Mouse (Mus musculus) kidney, adult 2 months (tissue): ENCODE results near the gene Ccdc15. TPM values are rescaled to one million over a fixed set of nuclear protein-coding genes. Genes with fewer than 3 reads are reported as not detected.

Source experiments
- DNase-seq: peaks from one replicate; pipeline ENCODE4 v3.0.0; 2021
- H3K27ac ChIP-seq: fragments of 200-500 bp; 2 replicates; pipeline ENCODE4 v1.5.1; 2012; ENCODE audit warnings: low read depth, low read length, control low read depth, inconsistent platforms; ENCODE audit not compliant: insufficient read depth
- H3K27me3 ChIP-seq: fragments of 200-500 bp; replicated peaks from 2 replicates; pipeline ENCODE4 v1.6.1; 2012; ENCODE audit warnings: mild to moderate bottlenecking, moderate library complexity, low read length, inconsistent platforms; ENCODE audit not compliant: control insufficient read depth, insufficient read depth
- H3K36me3 ChIP-seq: fragments of 200-500 bp; 2 replicates; pipeline ENCODE4 v1.6.1; 2012; ENCODE audit warnings: mild to moderate bottlenecking, moderate library complexity, low read length, inconsistent platforms; ENCODE audit not compliant: control insufficient read depth, insufficient read depth
- H3K4me1 ChIP-seq: fragments of 200-500 bp; 2 replicates; pipeline ENCODE4 v1.6.1; 2011; ENCODE audit warnings: low read length; ENCODE audit not compliant: control insufficient read depth, insufficient read depth
- H3K4me3 ChIP-seq: fragments of 200-500 bp; 2 replicates; pipeline ENCODE4 v1.5.1; 2011; ENCODE audit warnings: mild to moderate bottlenecking, low read depth, low read length, control low read depth; ENCODE audit not compliant: insufficient read depth
- CTCF ChIP-seq: fragments of 200-500 bp; conservative IDR thresholded peaks from 2 replicates; pipeline ENCODE4 v1.5.1; 2011; ENCODE audit warnings: low read depth, mild to moderate bottlenecking, control low read depth, low read length, moderate library complexity, mixed read lengths; ENCODE audit not compliant: insufficient read depth, insufficient read length
- POLR2A ChIP-seq: fragments of 200-500 bp; IDR thresholded peaks from one replicate; pipeline ENCODE4 v1.6.1; 2011; ENCODE audit warnings: low read depth, low read length, control low read depth
- WGBS: fragments of 180-500 bp; shearing (Covaris S2); methylation state at CpG from one replicate; pipeline ENCODE4 v1.1.7; 2018; 5-methylcytosine and 5-hydroxymethylcytosine counted together
- polyA plus RNA-seq: library from polyadenylated mRNA; depleted of rRNA; stranded (reverse); fragments of >200 nt; gene quantifications from 2 replicates; pipeline ENCODE4 v1.2.3, GENCODE M21; 2012

Gene Ccdc15
- polyA plus RNA-seq, 1 experiment = 0.64 TPM

- H3K36me3 ChIP-seq = no peaks in the 10 kb centered on the region
- TF ChIP-seq POLR2A (no peak), CTCF (no peak)
- DNase-seq = peak; percentile 43
- H3K27me3 ChIP-seq = no peaks in the 10 kb centered on the region
- H3K27ac ChIP-seq = no peak overlapping the region
- H3K4me3 ChIP-seq = no peak overlapping the region
- H3K4me1 ChIP-seq = no peaks in the 10 kb centered on the region
Measured at GRCm38 (mm10) chr9:37247429-37247828, 100.8 kb downstream of the Ccdc15 start.

GRCm38 (mm10) chr9:37245810-37246209, 102.4 kb downstream of the Ccdc15 start:
- H3K27me3 ChIP-seq = no peaks in the 10 kb centered on the region
- DNase-seq = no peak
- no peak overlapping the region for H3K4me3 ChIP-seq
- 86% methylated on average over 1 of the region's 1 CpGs for WGBS
- no peak overlapping the region for H3K27ac ChIP-seq
- H3K4me1 ChIP-seq = no peaks in the 10 kb centered on the region
- no peaks in the 10 kb centered on the region for H3K36me3 ChIP-seq
- TF ChIP-seq CTCF (no peak), POLR2A (no peak)

GRCm38 (mm10) chr9:37245404-37245803, 102.8 kb downstream of the Ccdc15 start:
- Histone ChIP-seq H3K4me1 (no peaks in the 10 kb centered on the region), H3K27ac (no peak overlapping the region), H3K4me3 (no peak overlapping the region), H3K36me3 (no peaks in the 10 kb centered on the region), H3K27me3 (no peaks in the 10 kb centered on the region)
- DNase-seq = no peak
- 79% methylated on average over 2 of the region's 2 CpGs for WGBS
- TF ChIP-seq POLR2A (no peak), CTCF (no peak)

- no peak for DNase-seq
- no peaks in the 10 kb centered on the region for H3K27me3 ChIP-seq
- 71% methylated on average over 1 of the region's 1 CpGs for WGBS
- H3K27ac ChIP-seq = no peak overlapping the region
- H3K4me1 ChIP-seq = no peaks in the 10 kb centered on the region
- TF ChIP-seq CTCF (no peak), POLR2A (no peak)
- no peak overlapping the region for H3K4me3 ChIP-seq
- no peaks in the 10 kb centered on the region for H3K36me3 ChIP-seq
Measured at GRCm38 (mm10) chr9:37244600-37244999, 103.6 kb downstream of the Ccdc15 start.

- Histone ChIP-seq H3K4me3 (no peak overlapping the region), H3K27me3 (no peaks in the 10 kb centered on the region), H3K27ac (no peak overlapping the region), H3K36me3 (no peaks in the 10 kb centered on the region), H3K4me1 (no peaks in the 10 kb centered on the region)
- 94% methylated on average over 3 of the region's 3 CpGs for WGBS
- no peak for TF ChIP-seq CTCF
- no peak for TF ChIP-seq POLR2A
- no peak for DNase-seq
Measured at GRCm38 (mm10) chr9:37242764-37243163, 105.5 kb downstream of the Ccdc15 start.

- TF ChIP-seq CTCF = no peak
- no peak for TF ChIP-seq POLR2A
- WGBS = 68% methylated on average over 4 of the region's 4 CpGs
- no peak overlapping the region for H3K4me3 ChIP-seq
- H3K27me3 ChIP-seq = no peaks in the 10 kb centered on the region
- no peaks in the 10 kb centered on the region for H3K36me3 ChIP-seq
- no peak for DNase-seq
- H3K4me1 ChIP-seq = no peaks in the 10 kb centered on the region
- H3K27ac ChIP-seq = no peak overlapping the region
Measured at GRCm38 (mm10) chr9:37235951-37236737, 112.1 kb downstream of the Ccdc15 start.

- Histone ChIP-seq H3K27me3 (no peaks in the 10 kb centered on the region), H3K27ac (no peak overlapping the region), H3K36me3 (no peaks in the 10 kb centered on the region), H3K4me3 (no peak overlapping the region), H3K4me1 (no peaks in the 10 kb centered on the region)
- no peak for DNase-seq
- WGBS = 81% methylated on average over 22 of the region's 22 CpGs
- no peak for TF ChIP-seq CTCF
- no peak for TF ChIP-seq POLR2A
Measured at GRCm38 (mm10) chr9:37232201-37233195, 115.7 kb downstream of the Ccdc15 start.
